Mouse (Mus musculus) bone marrow macrophage, adult 2 months (primary cell): ENCODE results near the gene Gm5751. TPM values are rescaled to one million over a fixed set of nuclear protein-coding genes. Genes with fewer than 3 reads are reported as not detected.

ENCODE experiments used
- H3K27ac ChIP-seq: 2 replicates; pipeline ENCODE4 v1.5.1; 2012; ENCODE audit warnings: low read depth, low read length; ENCODE audit not compliant: insufficient read depth
- H3K4me1 ChIP-seq: 2 replicates; pipeline ENCODE4 v1.6.1; 2012; ENCODE audit warnings: low read length; ENCODE audit not compliant: control insufficient read depth, insufficient read depth
- H3K4me3 ChIP-seq: 2 replicates; pipeline ENCODE4 v1.5.1; 2012; ENCODE audit warnings: mild to moderate bottlenecking, low read length, moderate library complexity; ENCODE audit not compliant: insufficient read depth
- CTCF ChIP-seq: IDR thresholded peaks from 2 replicates; pipeline ENCODE4 v1.5.1; 2012; ENCODE audit warnings: low read depth, mild to moderate bottlenecking, low read length, moderate library complexity
- POLR2A ChIP-seq: IDR thresholded peaks from 2 replicates; pipeline ENCODE4 v1.6.1; 2012; ENCODE audit warnings: mild to moderate bottlenecking, low read depth, low read length, borderline replicate concordance
- polyA plus RNA-seq: library from polyadenylated mRNA; stranded (reverse); fragments of >200 nt; gene quantifications from 2 replicates; pipeline ENCODE4 v1.2.4, GENCODE M21; 2012; ENCODE audit not compliant: missing spikeins, insufficient read depth, insufficient read length

Gene Gm5751
- polyA plus RNA-seq, 1 experiment: not detected

GRCm38 (mm10) chrX:8901906-8902472, 27.9 kb downstream of the Gm5751 start:
- peaks cover 16% of the 10 kb centered on the region for H3K4me1 ChIP-seq
- TF ChIP-seq POLR2A (no peak), CTCF (no peak)
- H3K4me3 ChIP-seq: no peak overlapping the region
- no peak overlapping the region for H3K27ac ChIP-seq

GRCm38 (mm10) chrX:8921080-8921479, 47.0 kb downstream of the Gm5751 start:
- Histone ChIP-seq H3K4me1 (peaks cover 2% of the 10 kb centered on the region; the same call in 1 of the 2 replicates), H3K27ac (no peak overlapping the region), H3K4me3 (no peak overlapping the region)
- TF ChIP-seq POLR2A (no peak), CTCF (no peak)

- TF ChIP-seq POLR2A: no peak
- TF ChIP-seq CTCF: peak; percentile 25; the same call in 1 of the 2 replicates
- Histone ChIP-seq H3K27ac (no peak overlapping the region), H3K4me3 (no peak overlapping the region), H3K4me1 (no peaks in the 10 kb centered on the region)
These were observed 48.0 kb downstream of the Gm5751 start for GRCm38 (mm10) chrX:8921813-8922607.

GRCm38 (mm10) chrX:8927308-8927707, 53.3 kb downstream of the Gm5751 start:
- Histone ChIP-seq H3K4me1 (no peaks in the 10 kb centered on the region), H3K27ac (no peak overlapping the region), H3K4me3 (no peak overlapping the region)
- TF ChIP-seq CTCF: no peak
- TF ChIP-seq POLR2A: no peak

Other genes with a start within 250 kb of the Gm5751 start
- gene Ssxb8, start 183.4 kb upstream of the Gm5751 start, polyA plus RNA-seq: not detected in 2 replicates
- gene Ssx9, start 125.8 kb upstream of the Gm5751 start, polyA plus RNA-seq: not detected in 2 replicates
- not detected in 2 replicates for gene Ssxb5, start 70.6 kb upstream of the Gm5751 start, polyA plus RNA-seq
- not detected in 2 replicates for gene Gm6592, start 30.3 kb upstream of the Gm5751 start, polyA plus RNA-seq
- 1.3 and 2.7 TPM in 2 replicates for gene B630019K06Rik, start 18.1 kb downstream of the Gm5751 start, polyA plus RNA-seq
- not detected in 2 replicates for gene Fthl17b, start 88.7 kb downstream of the Gm5751 start, polyA plus RNA-seq
- gene Fthl17c, start 102.3 kb downstream of the Gm5751 start, polyA plus RNA-seq: not detected in 2 replicates
- not detected in 2 replicates for gene Fthl17d, start 112.5 kb downstream of the Gm5751 start, polyA plus RNA-seq
- not detected in 2 replicates for gene Fthl17e, start 159.2 kb downstream of the Gm5751 start, polyA plus RNA-seq
- not detected in 2 replicates for gene Fthl17f, start 188.8 kb downstream of the Gm5751 start, polyA plus RNA-seq
- not detected in 2 replicates for gene 4930402K13Rik, start 230.3 kb downstream of the Gm5751 start, polyA plus RNA-seq